Mouse (Mus musculus) midbrain, embryonic 16.5 days (tissue): ENCODE data around the gene Pdhx. TPM values are rescaled to one million over a fixed set of nuclear protein-coding genes. Genes with fewer than 3 reads are reported as not detected.

Experiments
- ATAC-seq: fragments of 200-750 bp; cut with Nextera tagmentation; 2 replicates; pipeline ENCODE4 v1.8.0; 2017; ENCODE audit warnings: moderate TSS enrichment
- H3K27ac ChIP-seq: fragments of 300-500 bp; sonication (generic); 2 replicates; pipeline ENCODE4 v1.5.1; 2014; ENCODE audit warnings: mild to moderate bottlenecking, low read length, mixed read lengths
- H3K27me3 ChIP-seq: fragments of 300-500 bp; sonication (generic); 2 replicates; pipeline ENCODE4 v1.6.1; 2014; ENCODE audit warnings: low read depth, low read length, mixed read lengths; ENCODE audit not compliant: control insufficient read depth, insufficient read depth
- H3K36me3 ChIP-seq: fragments of 300-500 bp; sonication (generic); 2 replicates; pipeline ENCODE4 v1.6.1; 2014; ENCODE audit warnings: mild to moderate bottlenecking, low read length, moderate library complexity, mixed read lengths; ENCODE audit not compliant: control insufficient read depth, insufficient read depth
- H3K4me1 ChIP-seq: fragments of 300-500 bp; sonication (generic); 2 replicates; pipeline ENCODE4 v1.6.1; 2014; ENCODE audit warnings: mild to moderate bottlenecking, low read length, mixed read lengths; ENCODE audit not compliant: control insufficient read depth, insufficient read depth
- H3K4me2 ChIP-seq: fragments of 300-500 bp; sonication (generic); 2 replicates; pipeline ENCODE4 v1.6.1; 2014; ENCODE audit warnings: mild to moderate bottlenecking, low read length, mixed read lengths
- H3K4me3 ChIP-seq: fragments of 300-500 bp; sonication (generic); 2 replicates; pipeline ENCODE4 v1.5.1; 2014; ENCODE audit warnings: low read depth, mild to moderate bottlenecking, low read length, moderate library complexity, mixed read lengths
- H3K9ac ChIP-seq: fragments of 300-500 bp; sonication (generic); 2 replicates; pipeline ENCODE4 v1.6.1; 2014; ENCODE audit warnings: low read depth, low read length, mixed read lengths
- H3K9me3 ChIP-seq: fragments of 300-500 bp; sonication (generic); replicated peaks from 2 replicates; pipeline ENCODE4 v1.6.1; 2014; ENCODE audit warnings: mild to moderate bottlenecking, low read length, mixed read lengths; ENCODE audit not compliant: control insufficient read depth, poor library complexity, severe bottlenecking
- WGBS: fragments of 180-500 bp; shearing (Covaris S2); extraction: QIAGEN DNeasy Blood & Tissue Kit; methylation state at CpG from one replicate; pipeline ENCODE4 v1.1.7; 2014; 5-methylcytosine and 5-hydroxymethylcytosine counted together
- polyA plus RNA-seq: library from polyadenylated mRNA; unstranded; fragments of >200 nt; fragmentation: Nextera tagmentation; extraction: Ambion mirVana; gene quantifications from 2 replicates; pipeline ENCODE4 v1.2.1, GENCODE M21; 2015

Pdhx gene
- polyA plus RNA-seq, 1 experiment from 2014 or later, result 74.8 TPM

DNA sequence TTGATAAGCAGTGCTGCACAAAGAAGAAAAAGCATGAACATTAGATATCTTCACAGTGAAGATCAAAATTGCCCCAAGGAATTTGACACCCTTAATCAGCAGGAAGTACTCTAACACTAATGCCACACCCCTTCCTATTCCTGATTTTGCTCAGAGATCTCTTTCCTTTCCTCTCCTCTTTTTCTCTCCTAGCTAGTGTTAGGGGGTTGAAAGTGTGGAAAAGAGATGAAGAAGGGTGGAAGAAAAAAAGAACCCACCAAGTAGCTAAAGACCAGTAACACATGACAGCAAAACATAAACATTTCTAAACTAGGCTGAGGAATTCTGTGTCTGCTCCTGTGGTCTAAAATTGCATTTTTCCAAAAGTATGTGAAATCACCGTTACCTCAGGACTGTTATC, 4.7 kb downstream of the Pdhx start:
- H3K27me3 ChIP-seq, result no peaks in the 10 kb centered on the region
- H3K9ac ChIP-seq, result no peak overlapping the region
- no peaks in the 10 kb centered on the region for H3K9me3 ChIP-seq
- H3K4me3 ChIP-seq, result no peak overlapping the region
- WGBS, result 92% methylated on average over 1 of the region's 1 CpGs
- no peak overlapping the region for H3K4me2 ChIP-seq
- ATAC-seq, result no peak
- H3K27ac ChIP-seq, result no peak overlapping the region
- H3K4me1 ChIP-seq, result peaks cover 20% of the 10 kb centered on the region
- H3K36me3 ChIP-seq, result no peaks in the 10 kb centered on the region

DNA sequence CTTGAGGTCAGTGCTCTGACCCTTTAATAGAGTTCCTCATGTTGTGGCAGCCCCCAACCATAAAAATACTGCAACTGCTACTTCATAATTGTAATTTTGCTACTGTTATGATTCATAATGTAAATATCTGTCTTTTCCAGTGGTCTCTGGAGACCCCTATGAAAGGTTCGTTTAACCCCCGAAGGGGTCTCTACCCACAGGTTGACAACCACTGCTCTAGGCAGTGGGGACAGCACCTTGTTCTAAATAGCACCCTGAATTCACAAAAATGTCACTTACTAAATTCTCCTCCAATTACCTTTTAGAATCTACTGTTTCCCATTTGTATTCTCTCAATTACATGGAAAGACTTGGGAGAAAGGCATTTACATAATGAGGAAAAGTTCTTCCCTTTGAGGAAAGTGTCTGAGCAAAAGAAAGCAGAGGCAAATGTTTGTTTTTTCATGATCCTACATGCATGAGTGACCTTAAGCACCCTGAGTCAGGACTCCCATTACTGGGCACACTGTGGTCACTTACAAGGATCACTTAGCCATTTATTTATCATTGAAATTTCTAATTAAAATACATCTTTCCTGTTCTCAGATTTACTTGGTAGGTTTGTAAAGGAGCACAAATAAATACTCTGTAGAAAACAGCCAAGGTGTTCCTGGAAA, 5.6 kb downstream of the Pdhx start:
- Histone ChIP-seq H3K9ac (no peak overlapping the region), H3K4me1 (peaks cover 25% of the 10 kb centered on the region), H3K27ac (no peak overlapping the region), H3K4me2 (no peak overlapping the region), H3K4me3 (no peak overlapping the region), H3K27me3 (no peaks in the 10 kb centered on the region), H3K36me3 (no peaks in the 10 kb centered on the region), H3K9me3 (no peaks in the 10 kb centered on the region)
- 90% methylated on average over 2 of the region's 2 CpGs for WGBS
- no peak for ATAC-seq

DNA sequence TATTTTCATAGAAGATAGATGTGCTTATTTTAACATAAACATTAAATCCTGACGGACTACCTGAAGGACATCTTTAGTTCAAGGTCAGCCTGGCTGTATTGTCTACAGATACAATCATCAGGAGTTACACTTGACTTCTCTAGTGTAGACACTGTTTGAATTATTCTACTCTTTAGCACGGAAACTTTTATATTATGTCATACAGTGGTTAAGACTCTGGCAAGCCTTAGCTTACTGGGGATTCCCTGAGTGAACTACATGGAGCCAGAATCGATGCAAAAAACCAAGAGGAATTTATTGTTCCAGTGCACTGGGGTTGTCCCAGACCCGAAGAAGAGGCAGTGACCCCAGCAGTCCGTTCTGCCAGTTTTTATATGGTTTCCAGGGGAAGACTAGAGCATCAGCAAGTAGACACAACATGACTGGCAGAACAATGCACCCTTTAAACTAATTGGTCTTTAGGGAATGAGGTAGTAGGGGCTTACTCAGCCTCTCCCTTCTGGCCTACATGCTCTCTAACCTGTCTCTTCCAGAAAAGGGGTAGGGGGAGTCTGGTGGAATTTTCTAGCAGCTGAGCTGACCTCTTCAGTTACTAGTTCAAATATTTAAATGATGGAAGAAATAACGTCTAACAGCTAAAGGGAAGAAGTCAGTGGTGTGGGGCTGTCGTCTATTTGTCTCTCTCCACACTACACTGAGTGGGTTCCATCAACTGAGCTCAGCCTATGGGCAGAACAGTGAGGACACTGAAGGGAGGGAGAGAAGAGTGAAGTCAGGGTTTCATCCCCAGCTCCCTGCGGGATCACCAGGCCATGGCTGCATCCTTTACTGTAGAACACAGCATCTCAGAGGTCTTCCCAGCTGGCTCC, 6.4 kb downstream of the Pdhx start:
- 82% methylated on average over 8 of the region's 8 CpGs for WGBS
- H3K4me3 ChIP-seq, result no peak overlapping the region
- no peak for ATAC-seq

GRCm38 (mm10) chr2:103062865-103063264, 10.4 kb downstream of the Pdhx start:
- 29% methylated on average over 3 of the region's 3 CpGs for WGBS
- peak; percentile 72; the same call in 1 of the 2 replicates for ATAC-seq
- H3K27ac ChIP-seq, result no peak overlapping the region

More for the DNA sequence above, 6.4 kb downstream of the Pdhx start:
- H3K9me3 ChIP-seq, result no peaks in the 10 kb centered on the region
- H3K9ac ChIP-seq, result no peak overlapping the region
- H3K4me1 ChIP-seq, result peaks cover 19% of the 10 kb centered on the region
- no peaks in the 10 kb centered on the region for H3K27me3 ChIP-seq
- H3K36me3 ChIP-seq, result no peaks in the 10 kb centered on the region
- no peak overlapping the region for H3K4me2 ChIP-seq
- no peak overlapping the region for H3K27ac ChIP-seq

DNA sequence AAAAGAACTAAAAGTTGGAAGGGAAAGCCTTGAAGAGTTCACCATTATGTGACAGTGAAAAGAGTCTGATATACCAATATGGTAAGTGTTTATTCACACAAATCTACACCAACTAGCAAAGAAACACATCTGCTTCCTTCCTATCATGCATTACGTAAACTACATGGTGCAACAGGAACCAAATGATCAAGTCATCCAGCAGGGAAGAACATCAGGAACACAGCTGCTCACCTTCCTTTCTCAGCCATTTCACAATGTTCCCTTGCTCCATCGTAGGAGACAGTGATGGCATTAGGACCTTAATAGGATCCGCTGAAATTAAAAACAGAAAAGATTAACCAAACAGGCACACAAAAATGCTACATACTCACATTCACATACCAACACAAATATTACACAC, 15.0 kb downstream of the Pdhx start:
- Histone ChIP-seq H3K9me3 (no peaks in the 10 kb centered on the region), H3K27ac (no peak overlapping the region), H3K4me2 (no peak overlapping the region), H3K4me3 (no peak overlapping the region), H3K9ac (no peak overlapping the region), H3K4me1 (peaks cover 11% of the 10 kb centered on the region; the same call in 1 of the 2 replicates), H3K36me3 (no peaks in the 10 kb centered on the region), H3K27me3 (no peaks in the 10 kb centered on the region)
- ATAC-seq, result no peak
- 90% methylated on average over 3 of the region's 3 CpGs for WGBS

More at GRCm38 (mm10) chr2:103062865-103063264, 10.4 kb downstream of the Pdhx start:
- H3K4me1 ChIP-seq, result peaks cover 11% of the 10 kb centered on the region; the same call in 1 of the 2 replicates
- H3K9ac ChIP-seq, result peak overlapping the region; percentile 26; the same call in 1 of the 2 replicates
- H3K36me3 ChIP-seq, result no peaks in the 10 kb centered on the region
- H3K9me3 ChIP-seq, result no peaks in the 10 kb centered on the region
- no peak overlapping the region for H3K4me3 ChIP-seq
- H3K4me2 ChIP-seq, result no peak overlapping the region
- no peaks in the 10 kb centered on the region for H3K27me3 ChIP-seq

DNA sequence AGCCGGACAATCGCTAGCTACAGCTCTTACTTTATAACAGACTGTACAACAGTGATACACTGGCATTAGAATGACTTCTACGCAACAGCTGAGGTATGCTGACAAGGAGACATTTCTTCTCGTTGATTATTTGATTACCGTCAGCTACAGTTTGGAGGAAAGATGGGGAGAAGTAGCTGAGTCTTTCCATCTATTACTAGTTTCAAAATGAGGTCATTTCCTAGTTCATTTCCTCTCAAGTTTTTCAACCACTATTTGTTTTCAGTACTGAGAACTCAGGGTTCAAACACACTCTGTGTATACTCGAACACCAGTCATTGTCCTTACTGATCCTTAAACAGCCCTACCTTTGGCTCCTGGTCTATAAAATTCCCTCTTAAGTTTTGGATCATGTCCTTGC, 17.5 kb downstream of the Pdhx start:
- H3K36me3 ChIP-seq, result no peaks in the 10 kb centered on the region
- WGBS, result 93% methylated on average over 6 of the region's 6 CpGs
- H3K9ac ChIP-seq, result no peak overlapping the region
- no peaks in the 10 kb centered on the region for H3K4me1 ChIP-seq
- no peak overlapping the region for H3K4me2 ChIP-seq
- H3K4me3 ChIP-seq, result no peak overlapping the region
- H3K9me3 ChIP-seq, result no peaks in the 10 kb centered on the region
- ATAC-seq, result no peak
- no peak overlapping the region for H3K27ac ChIP-seq
- no peaks in the 10 kb centered on the region for H3K27me3 ChIP-seq

DNA sequence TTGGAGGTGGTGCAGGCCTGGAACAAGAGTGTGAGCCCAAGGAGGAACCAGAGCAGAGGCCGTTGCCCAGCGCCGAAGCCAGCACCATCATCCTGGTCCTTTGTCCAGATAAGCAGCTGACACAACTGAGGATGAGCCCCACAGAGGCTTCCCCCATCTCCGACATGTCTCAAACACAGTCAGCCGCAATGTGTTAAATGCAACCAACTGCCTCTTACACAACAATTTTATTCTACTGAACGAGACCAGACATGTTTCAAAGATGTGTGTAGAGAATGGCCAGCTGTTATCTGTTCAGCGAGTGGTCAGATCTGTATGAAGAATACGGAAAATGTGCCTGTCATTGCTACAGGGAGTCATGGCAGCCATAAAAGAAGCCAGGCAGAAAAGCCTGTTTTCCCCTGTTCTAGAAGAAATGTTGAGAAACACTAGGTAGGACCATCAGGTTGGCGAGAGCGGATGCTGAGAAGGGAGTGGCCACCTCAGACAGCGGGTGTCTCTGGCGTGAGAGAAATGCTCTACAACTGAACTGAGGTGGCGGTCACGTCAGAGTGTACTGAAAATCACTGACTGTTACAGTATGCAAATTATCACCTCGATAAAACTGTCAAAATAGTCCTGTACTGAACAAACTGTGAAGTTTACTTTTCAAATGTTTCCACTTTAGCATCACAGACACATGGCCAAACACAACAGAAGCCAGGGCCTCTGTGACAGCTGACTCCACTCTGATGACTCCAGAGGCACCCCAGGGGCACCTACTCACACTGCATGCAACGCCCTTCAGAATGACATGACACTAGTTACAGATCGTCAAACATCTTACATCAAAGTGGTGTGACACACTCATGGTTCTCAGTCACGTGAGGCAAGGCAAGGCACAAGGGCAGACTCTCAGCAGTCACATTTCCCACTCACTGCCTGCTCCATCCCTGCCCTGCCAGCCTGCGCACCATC, 21.1 kb downstream of the Pdhx start:
- Histone ChIP-seq H3K36me3 (no peaks in the 10 kb centered on the region), H3K27ac (no peak overlapping the region), H3K4me3 (no peak overlapping the region), H3K4me1 (no peaks in the 10 kb centered on the region), H3K27me3 (no peaks in the 10 kb centered on the region), H3K9ac (no peak overlapping the region), H3K4me2 (no peak overlapping the region), H3K9me3 (no peaks in the 10 kb centered on the region)
- no peak for ATAC-seq
- 86% methylated on average over 19 of the region's 19 CpGs for WGBS

DNA sequence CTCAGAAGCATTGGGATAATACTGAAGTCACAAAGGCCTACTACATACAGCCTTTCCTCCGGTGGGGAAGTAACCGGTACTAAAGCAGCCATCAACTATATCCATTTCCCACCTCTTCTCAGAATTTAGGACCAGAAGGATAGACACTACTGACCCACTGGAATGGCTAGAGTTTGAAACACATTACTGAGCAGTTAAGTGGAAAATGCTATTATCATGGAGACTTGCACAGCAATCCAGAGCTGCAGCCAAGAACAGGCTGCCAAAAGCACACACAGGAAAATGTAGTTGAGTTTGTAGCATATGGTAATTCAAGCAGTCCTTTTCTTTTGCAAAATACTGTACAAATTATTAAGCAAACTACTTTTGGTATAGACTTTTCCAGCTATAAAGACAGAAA, 28.0 kb downstream of the Pdhx start:
- H3K9me3 ChIP-seq, result no peaks in the 10 kb centered on the region
- 76% methylated on average over 2 of the region's 2 CpGs for WGBS
- H3K4me1 ChIP-seq, result no peaks in the 10 kb centered on the region
- no peaks in the 10 kb centered on the region for H3K27me3 ChIP-seq
- H3K4me3 ChIP-seq, result no peak overlapping the region
- H3K27ac ChIP-seq, result no peak overlapping the region
- H3K4me2 ChIP-seq, result no peak overlapping the region
- peaks cover 5% of the 10 kb centered on the region; the same call in 1 of the 2 replicates for H3K36me3 ChIP-seq
- H3K9ac ChIP-seq, result no peak overlapping the region
- ATAC-seq, result no peak
